Mouse (Mus musculus) testis, postnatal 14 days (tissue): Measurements from ENCODE around the gene Cmklr1.
A peak's percentile ranks its signal among the peaks of the same experiment; 100 is the strongest.

Experiments
- DNase-seq: peaks from one replicate; pipeline ENCODE4 v3.0.0; 2021; ENCODE audit warnings: low spot score

Cmklr1 gene

GRCm38 (mm10) chr5:113652215-113652614 is 2.0 kb upstream of the Cmklr1 start:
- DNase-seq = no peak

GRCm38 (mm10) chr5:113648647-113649211 is 1.5 kb downstream of the Cmklr1 start:
- no peak for DNase-seq

DNA sequence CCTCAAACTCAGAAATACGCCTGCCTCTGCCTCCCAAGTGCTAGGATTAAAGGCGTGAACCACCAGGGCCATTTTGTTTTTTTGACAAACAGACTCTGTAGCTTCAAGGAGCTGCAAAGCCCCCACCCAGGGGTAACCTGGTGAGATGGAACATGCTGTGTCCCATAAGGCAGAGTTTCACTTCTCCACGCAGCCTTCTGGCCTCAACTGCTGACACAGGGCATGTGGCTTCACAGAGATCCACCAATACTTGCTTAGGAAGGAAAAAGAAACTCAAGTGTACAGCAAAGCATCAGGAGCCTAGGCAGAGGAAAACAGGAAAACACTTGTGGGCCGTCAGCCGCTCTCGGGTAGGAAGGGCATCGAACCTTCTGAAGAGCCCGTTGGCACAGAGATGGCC is 3.1 kb downstream of the Cmklr1 start:
- DNase-seq = no peak

DNA sequence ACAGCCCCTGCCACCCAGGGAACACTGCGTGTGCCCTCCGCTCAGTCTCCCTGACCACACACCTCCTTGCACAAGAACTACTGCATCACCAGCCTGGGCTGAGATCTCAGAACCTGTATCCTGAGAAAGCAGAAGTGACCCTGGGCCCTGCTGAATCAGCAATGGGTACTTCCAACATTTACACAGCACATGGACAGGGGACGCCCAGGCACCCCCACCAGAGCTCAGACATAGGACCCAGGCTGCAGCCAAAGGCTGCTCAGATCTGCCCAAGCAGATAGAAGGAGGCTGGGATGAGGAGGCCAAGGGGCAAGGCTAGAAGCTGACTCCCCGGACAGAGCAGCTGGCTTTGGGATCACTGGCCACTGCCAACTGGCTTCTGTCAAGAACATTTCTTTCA is 5.7 kb downstream of the Cmklr1 start:
- DNase-seq = no peak

DNA sequence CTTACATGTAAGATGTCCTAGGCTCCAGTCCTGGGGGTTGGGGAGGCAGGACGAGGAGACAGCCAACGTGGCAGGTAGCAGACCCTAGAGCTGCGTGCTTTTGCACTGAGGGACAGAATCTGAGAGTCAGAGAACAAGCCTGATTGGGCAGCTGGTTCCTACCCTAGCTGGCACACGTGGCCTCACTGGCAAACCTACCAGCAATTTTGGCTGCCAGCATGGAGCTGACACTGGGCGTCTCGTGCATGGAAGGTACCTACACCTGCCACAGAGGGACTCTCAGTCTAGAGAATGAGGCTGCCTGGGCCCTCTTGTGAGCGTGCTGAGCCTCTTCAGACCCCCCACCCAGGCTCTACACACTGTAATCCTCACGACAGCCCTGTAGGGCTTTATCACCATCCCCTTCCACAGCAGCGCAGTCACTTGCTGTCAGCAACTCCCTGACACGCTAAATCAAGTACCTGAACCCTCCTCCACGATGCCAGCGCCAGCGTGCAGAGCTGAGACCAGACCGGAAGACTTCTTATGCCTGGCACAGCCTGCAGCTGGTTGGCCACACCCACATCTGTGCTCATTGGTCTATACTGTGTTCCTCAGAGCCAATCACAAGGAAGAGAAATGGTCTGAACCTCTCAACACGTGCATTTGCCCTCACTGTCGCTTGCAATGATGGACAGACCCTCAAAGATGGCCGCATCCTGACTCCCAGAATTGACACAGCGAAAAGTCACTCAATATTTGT is 6.9 kb downstream of the Cmklr1 start:
- peak; percentile 29 for DNase-seq

- DNase-seq = no peak
These were observed 9.2 kb downstream of the Cmklr1 start for GRCm38 (mm10) chr5:113641066-113641465.

DNA sequence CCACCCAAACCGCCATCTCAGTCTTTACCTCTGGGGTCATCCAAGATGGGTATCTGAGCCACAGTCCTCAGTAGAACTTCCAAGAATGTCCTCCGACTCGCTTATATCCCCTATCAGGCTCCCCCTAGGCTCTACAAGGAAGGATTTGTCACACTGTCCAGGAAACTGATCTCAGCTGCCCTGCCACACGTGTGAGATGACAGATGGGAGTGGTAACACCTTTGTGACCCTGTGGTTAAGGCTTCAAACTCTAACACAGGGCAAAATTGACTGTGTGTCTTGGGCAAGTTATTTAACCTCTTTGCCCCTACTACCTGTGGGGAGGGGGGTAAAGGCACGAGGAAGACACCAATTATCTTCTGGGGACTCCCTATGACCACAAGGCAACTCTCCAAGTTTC is 11.1 kb downstream of the Cmklr1 start:
- no peak for DNase-seq

DNA sequence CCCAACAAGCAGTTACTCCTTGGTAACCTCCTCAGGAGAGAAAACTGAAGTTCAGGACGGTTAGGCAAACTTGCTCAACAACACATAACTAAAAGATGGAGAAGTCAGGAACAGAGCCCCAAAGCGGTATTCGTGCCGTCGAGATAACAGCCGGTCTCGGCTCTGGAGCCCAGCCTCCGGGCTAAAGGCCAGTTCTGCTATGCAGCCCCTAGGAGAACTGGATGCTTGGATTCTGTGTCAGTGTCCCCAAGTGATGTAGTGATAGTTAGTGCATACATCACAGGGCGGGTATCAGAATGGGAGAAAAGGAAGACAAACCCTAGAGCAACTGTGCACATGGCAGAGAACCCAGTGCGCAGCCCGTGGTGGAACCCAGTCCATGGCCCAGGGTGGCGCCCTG is 12.2 kb downstream of the Cmklr1 start:
- DNase-seq = no peak

- no peak for DNase-seq
These were observed 12.6 kb downstream of the Cmklr1 start for GRCm38 (mm10) chr5:113637631-113638030.

DNA sequence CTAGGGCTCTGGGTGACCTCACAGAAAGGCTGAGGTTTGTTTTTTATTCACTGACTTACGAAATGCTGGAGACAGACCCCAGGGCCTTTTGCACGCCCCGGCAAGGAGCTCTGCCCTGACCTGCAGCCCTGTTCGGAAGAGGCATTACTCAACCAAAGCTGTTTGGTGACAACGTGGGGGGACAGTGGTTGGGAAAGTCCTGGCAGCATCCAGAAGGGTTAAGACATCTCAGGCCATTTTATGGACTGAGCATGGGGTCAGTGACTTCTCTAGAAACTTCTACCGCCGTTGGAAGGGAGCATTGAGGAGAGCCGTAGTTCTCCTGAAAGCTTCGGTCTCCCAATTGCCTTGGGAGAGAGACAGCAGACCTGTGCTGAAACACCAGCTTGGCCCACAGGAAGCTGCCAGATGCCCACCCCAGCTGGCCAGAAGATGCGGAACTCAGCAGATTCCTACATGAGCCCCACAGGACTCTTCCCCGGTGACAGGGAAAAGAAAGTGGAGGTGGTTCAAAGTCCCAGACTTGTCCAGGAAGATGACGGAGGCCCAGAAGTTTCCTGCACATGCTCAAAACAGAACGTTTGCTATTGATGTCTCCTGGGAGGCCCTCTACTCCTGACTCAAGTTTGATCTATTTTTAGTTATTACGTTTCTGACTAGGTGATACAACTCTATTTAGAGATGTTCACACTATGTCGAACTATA is 14.2 kb downstream of the Cmklr1 start:
- no peak for DNase-seq

GRCm38 (mm10) chr5:113634887-113635610 is 15.2 kb downstream of the Cmklr1 start:
- no peak for DNase-seq

GRCm38 (mm10) chr5:113634024-113634651 is 16.1 kb downstream of the Cmklr1 start:
- no peak for DNase-seq

- DNase-seq = no peak
These were observed 17.1 kb downstream of the Cmklr1 start for GRCm38 (mm10) chr5:113633037-113633714.

GRCm38 (mm10) chr5:113630116-113630515 is 20.1 kb downstream of the Cmklr1 start:
- no peak for DNase-seq

GRCm38 (mm10) chr5:113629248-113629647 is 21.0 kb downstream of the Cmklr1 start:
- DNase-seq = no peak

DNA sequence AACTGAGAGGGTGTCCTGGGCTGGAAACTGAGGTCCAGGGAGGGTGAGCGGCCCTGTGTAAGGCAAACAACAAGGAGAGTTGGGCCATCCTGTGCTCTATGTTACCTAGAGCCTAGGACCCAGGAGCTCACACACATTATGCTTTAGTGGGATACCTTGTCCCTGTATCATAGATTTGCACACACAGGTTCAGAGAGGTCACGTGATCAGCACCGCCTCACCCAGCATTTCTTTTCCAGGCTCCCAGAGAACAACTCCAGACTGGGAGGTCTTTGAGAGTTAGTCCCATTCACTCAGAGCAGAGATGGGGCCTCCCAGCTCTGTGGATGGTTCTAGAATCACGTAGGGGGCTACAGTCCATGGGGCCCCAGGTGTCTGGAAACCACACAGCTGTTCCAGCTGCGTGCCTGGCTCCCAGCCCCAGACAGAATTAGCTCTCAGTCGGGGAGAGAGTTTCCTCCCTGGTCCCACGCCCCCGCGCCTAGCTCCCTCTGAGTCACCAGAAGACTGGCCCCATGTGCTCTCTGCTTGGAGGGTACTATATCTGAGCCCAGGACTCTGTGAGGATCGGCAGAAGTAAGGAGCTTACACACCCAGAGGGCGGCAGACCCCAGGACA is 22.3 kb downstream of the Cmklr1 start:
- DNase-seq = no peak

GRCm38 (mm10) chr5:113626991-113627390 is 23.2 kb downstream of the Cmklr1 start:
- DNase-seq = no peak

- no peak for DNase-seq
These were observed 23.9 kb downstream of the Cmklr1 start for GRCm38 (mm10) chr5:113626352-113626751.

- DNase-seq = no peak
These were observed 25.2 kb downstream of the Cmklr1 start for GRCm38 (mm10) chr5:113625068-113625467.

- DNase-seq = no peak
These were observed 27.2 kb downstream of the Cmklr1 start for GRCm38 (mm10) chr5:113623052-113623451.

DNA sequence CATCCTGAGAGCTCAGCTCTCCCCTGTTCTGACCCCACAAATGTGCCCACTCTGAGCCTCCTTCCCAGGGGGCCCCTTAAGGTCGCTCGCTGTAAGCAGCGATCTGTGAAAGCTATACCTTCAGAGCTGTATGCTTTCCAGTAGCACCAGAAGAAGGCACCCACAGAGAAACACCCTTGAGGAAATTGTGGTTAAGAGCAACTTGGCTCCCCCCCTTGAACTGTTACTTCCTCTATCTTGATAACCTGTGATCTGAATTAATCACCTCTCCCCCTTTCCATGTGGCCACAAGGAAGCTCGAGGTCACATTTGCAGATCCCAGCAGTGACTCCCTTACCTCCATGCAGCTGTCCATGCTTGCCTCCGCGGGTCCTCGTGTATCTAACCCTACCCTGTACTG is 29.2 kb downstream of the Cmklr1 start:
- no peak for DNase-seq
